Mouse (Mus musculus): ENCODE results near the gene Btg2.

Gene Btg2

GRCm38 (mm10) chr1:134055666-134056245, 23.2 kb downstream of the Btg2 start:
- DNase-seq, result no peak

- DNase-seq, result no peak
These were observed 23.9 kb downstream of the Btg2 start for GRCm38 (mm10) chr1:134055058-134055457.

- peak; percentile 86 to 88 for DNase-seq
These were observed 25.7 kb downstream of the Btg2 start for GRCm38 (mm10) chr1:134053207-134053606.

- no peak for DNase-seq
These were observed 29.4 kb downstream of the Btg2 start for GRCm38 (mm10) chr1:134049542-134049941.

- DNase-seq, result peak; percentile 79 to 82
These were observed 30.2 kb downstream of the Btg2 start for GRCm38 (mm10) chr1:134048759-134049158.

GRCm38 (mm10) chr1:134047431-134047830, 31.5 kb downstream of the Btg2 start:
- no peak for DNase-seq

- DNase-seq, result no peak
These were observed 32.5 kb downstream of the Btg2 start for GRCm38 (mm10) chr1:134046387-134046786.

GRCm38 (mm10) chr1:134045971-134046370, 32.9 kb downstream of the Btg2 start:
- peak; percentile 67 to 71 for DNase-seq

GRCm38 (mm10) chr1:134044805-134045204, 34.1 kb downstream of the Btg2 start:
- no peak for DNase-seq

- DNase-seq, result no peak
These were observed 36.6 kb downstream of the Btg2 start for GRCm38 (mm10) chr1:134042341-134042740.

- no peak for DNase-seq
These were observed 37.0 kb downstream of the Btg2 start for GRCm38 (mm10) chr1:134041900-134042299.

GRCm38 (mm10) chr1:134039361-134039760, 39.6 kb downstream of the Btg2 start:
- no peak for DNase-seq

GRCm38 (mm10) chr1:134038336-134038735, 40.6 kb downstream of the Btg2 start:
- no peak for DNase-seq

GRCm38 (mm10) chr1:134037172-134037571, 41.7 kb downstream of the Btg2 start, which contains the start of gene Fmod:
TSS of gene Fmod (plus strand) at chr1:134037254.
- peak; percentile 28 to 38 for DNase-seq

GRCm38 (mm10) chr1:134036492-134036891, 42.4 kb downstream of the Btg2 start:
- no peak for DNase-seq

- peak; percentile 21 to 34 for DNase-seq
These were observed 50.6 kb downstream of the Btg2 start for GRCm38 (mm10) chr1:134028161-134028846.

- no peak for DNase-seq
These were observed 52.2 kb downstream of the Btg2 start for GRCm38 (mm10) chr1:134026741-134027140.

- DNase-seq, result no peak
These were observed 52.9 kb downstream of the Btg2 start for GRCm38 (mm10) chr1:134025975-134026374.

All from lung, adult 18-20 months (tissue).